Mouse (Mus musculus) naive thymus-derived CD4-positive, alpha-beta T cell, adult 2 months (primary cell): ENCODE results near the gene Shroom3.

Source experiments
- DNase-seq: peaks from one replicate; pipeline ENCODE4 v3.0.0-alpha.2; 2011; ENCODE audit warnings: low read depth

Gene Shroom3

DNA sequence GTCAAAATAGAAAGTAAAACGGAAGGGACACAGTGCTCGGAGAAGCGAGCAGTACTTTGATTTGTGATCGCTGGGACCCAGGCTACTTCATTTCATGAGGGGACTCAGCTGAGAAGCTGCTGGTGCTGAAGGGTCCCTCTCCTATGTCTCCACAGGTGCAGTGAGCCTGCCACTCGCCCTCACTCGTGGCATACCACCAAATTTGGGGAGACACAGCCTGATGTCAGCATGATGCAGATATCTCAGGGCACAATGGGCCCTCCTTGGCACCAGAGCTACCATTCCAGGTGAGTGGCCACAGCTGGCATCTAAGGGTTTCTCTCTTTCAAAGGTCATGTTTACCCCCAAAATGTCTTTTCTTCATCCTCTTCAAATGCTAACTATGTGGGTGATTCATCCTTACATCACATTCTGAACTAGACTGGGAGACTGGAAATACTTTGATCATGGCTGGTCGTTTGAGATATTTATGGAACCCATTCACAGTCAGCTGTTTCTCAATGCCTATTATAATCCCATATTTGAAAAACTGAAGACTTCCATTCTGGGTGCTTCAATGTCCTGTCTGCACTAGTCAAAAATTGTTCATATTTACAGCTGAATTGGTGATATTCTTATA, 250.5 kb downstream of the Shroom3 start:
- no peak for DNase-seq

- no peak for DNase-seq
Measured at GRCm38 (mm10) chr5:92934269-92934939, 251.2 kb downstream of the Shroom3 start.

- DNase-seq: no peak
Measured at GRCm38 (mm10) chr5:92935883-92936282, 252.6 kb downstream of the Shroom3 start.

- no peak for DNase-seq
Measured at GRCm38 (mm10) chr5:92937701-92938100, 254.5 kb downstream of the Shroom3 start.

DNA sequence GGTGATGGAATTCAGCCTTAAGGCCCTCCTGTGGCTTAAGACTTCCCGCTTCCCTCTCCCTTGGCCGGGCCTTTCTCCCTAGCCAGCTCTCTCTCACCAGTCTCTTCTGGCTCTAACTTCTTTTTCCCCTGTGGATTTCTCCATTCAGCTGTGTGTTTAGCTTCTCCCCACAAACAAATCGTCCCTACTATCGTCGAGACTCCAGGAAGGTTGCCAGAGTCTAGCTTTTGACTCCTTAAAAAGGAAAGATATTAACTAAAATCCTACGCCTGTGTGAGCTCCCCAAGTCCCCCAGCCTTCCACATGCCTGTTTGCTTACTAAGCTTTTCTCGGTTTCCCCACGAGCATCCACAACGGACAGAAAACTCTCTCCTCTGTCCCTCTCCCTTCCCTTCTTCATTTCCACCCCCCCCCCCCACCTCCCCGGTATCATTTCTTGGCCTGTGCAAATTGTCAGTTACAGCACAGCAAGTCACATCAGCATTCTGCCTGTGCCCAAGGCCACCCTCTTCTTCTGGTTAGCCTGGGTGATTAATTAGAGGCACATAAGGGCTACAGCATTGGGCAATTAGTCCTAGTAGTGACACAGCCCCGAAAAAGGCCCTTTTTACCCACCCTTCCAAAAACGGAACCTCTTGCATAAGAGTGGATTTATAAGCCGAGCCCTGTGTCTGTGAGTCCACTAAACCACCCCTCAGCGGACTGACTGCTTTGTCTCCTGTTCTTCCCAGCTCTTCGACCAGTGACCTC, 256.2 kb downstream of the Shroom3 start:
- no peak for DNase-seq

DNA sequence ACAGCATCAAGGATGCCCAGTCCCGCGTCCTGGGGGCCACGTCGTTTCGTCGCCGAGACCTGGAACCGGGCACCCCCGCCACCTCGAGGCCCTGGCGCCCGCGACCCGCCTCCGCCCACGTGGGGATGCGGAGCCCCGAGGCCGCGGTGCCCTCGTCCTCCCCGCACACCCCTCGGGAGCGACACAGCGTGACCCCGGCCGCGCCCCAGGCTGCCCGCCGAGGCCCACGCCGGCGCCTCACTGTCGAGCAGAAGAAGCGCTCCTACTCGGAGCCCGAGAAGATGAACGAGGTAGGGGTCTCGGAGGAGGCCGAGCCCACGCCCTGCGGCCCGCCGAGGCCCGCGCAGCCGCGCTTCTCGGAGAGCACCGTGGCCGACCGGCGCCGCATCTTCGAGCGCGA, 258.9 kb downstream of the Shroom3 start:
- DNase-seq: no peak

GRCm38 (mm10) chr5:92942577-92942976, 259.3 kb downstream of the Shroom3 start:
- no peak for DNase-seq

- DNase-seq: no peak
Measured at GRCm38 (mm10) chr5:92944867-92945266, 261.6 kb downstream of the Shroom3 start.

DNA sequence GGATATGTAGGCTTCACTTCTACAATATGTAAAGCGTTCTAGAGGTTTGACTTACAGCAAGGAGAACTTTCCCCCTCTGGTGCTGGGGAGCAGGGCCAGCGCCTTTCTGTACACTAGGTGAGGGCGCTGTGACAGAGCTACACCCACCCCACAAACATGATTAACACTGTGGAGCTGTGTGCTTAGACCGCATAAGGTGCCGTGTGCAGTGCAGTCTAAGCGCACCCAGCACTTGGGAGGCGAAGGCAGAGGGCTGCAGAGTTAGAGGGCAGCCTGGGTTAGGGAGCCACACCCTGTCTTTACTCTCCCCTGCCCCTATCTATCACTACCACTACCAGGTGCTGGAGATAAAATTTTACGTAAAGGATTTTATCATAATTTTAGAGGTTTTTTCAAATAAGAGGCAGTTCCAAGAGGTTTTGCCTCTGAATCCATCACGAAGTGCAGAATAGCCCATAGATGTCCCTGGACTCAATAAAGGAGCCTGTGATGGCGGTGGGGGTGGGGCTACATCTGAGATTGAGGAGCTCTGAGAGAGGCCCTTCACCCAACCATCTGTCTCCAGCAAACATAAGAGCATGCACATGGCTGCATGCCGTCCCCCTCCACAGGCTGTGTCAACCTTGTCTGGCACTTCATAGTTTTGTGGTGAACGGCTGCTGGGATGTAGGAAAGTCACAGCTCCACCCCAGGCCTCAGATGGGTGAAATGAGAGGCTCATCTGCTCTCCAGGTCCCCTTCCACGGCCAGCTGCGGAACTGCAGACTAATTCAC, 265.9 kb downstream of the Shroom3 start:
- DNase-seq: no peak

- DNase-seq: no peak
Measured at GRCm38 (mm10) chr5:92950583-92950982, 267.3 kb downstream of the Shroom3 start.

- DNase-seq: no peak
Measured at GRCm38 (mm10) chr5:92951079-92951478, 267.8 kb downstream of the Shroom3 start.

DNA sequence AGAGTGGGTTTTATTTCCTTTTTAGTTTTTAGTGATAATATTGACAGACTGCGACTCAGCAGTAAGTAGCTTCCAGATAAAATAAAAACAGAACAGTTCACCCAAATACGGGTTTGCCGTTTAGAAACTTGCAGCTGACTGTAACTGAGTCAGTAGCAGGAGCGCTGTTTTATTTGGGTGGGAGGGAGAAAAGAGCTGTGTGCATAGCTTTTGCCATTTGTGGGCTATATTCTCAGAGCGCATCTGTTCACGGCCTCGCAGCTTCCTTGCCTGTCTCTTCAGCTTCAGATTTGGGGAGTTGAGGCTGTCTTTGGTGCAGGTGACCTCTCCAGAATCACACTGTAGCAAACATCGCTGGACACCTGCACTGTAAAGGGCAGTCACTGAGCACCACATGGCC, 270.6 kb downstream of the Shroom3 start:
- DNase-seq: no peak

GRCm38 (mm10) chr5:92954323-92954722, 271.1 kb downstream of the Shroom3 start:
- no peak for DNase-seq

GRCm38 (mm10) chr5:92954827-92955475, 271.7 kb downstream of the Shroom3 start:
- no peak for DNase-seq

DNA sequence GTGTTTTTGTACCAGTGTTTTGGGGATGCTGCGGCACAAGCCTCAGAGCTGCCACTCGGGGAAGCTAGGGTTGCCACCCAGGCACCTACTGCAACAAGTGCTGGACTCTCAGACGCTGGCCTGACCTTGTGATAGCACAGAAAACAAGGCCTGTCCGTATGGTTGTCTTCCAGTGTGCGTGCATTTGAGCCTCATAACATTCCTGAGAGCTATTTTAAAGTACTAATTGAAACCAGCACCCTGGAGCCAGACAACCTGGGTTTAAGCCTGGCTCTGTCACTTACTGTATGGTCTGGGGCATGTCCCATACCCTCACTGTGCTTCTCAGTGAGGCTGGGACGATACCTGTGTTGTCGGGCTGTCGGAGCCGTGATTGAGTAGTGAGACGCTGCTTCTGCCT, 276.1 kb downstream of the Shroom3 start:
- DNase-seq: no peak

- no peak for DNase-seq
Measured at GRCm38 (mm10) chr5:92959708-92960107, 276.5 kb downstream of the Shroom3 start.

GRCm38 (mm10) chr5:92961353-92961752, 278.1 kb downstream of the Shroom3 start:
- no peak for DNase-seq

DNA sequence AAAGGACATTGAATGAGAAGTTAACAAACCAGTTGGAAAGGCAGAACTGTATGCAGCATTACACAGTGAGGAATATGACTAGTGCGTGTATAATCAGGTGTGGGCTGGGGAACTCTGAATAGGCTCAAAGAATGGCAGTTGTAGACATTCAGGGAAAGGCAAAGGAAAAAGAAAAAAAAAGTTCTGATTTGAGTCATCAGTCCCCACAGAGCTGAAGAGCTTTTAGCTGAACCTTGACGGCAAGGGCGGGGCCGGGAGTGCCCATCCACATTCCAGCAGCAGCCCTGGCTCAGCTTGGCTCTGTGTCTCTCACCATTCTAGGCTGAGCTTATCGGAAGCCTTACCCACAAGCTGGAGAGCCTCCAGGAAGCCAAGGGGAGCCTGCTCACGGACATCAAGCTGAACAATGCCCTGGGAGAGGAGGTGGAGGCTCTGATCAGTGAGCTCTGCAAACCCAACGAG, 278.6 kb downstream of the Shroom3 start:
- no peak for DNase-seq

- DNase-seq: no peak
Measured at GRCm38 (mm10) chr5:92964691-92965090, 281.5 kb downstream of the Shroom3 start.

DNA sequence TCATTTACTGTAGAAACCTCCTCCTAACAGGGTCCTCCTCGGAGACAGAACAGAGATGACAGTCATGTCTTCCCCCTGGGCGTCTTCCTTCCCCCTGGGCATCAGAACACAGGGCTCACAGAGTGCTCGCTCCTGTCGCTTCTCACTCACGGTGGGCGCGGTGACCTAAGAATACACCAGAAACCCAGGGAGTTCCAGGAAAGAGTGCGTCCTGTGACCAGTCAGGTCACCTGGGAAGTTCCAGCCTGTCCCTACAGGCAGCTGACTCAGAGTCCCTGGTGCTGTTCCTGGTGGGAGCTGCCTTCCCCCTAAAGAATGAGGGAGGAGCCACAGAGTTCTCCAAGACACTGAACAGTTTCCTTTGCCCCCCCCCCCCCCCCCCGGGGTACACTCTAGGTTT, 283.9 kb downstream of the Shroom3 start:
- no peak for DNase-seq

DNA sequence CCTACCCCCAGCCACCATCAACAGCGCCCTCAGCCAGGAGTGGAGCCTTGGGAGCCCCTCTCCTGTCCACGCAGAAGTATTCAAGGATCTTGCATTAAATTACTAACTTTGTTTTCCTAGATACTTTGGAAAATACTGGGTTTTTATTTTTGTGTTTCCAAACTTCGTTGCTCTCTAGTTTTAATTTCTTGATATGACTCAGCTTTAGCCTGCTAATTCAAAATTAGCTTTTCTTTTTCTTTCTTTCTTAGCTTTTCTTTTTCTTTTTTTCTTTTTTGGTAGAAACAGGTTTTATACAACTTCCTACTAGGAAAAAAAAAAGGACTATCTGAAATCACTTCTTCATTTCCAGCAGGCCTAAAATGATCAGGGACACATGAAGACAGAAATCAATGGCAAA, 284.7 kb downstream of the Shroom3 start:
- DNase-seq: no peak

GRCm38 (mm10) chr5:92969443-92969842, 286.2 kb downstream of the Shroom3 start:
- no peak for DNase-seq
